Mouse (Mus musculus) hindbrain, embryonic 10.5 days (tissue): ENCODE results near the gene Tmem190. TPM values are rescaled to one million over a fixed set of nuclear protein-coding genes. Genes with fewer than 3 reads are reported as not detected.
A peak's percentile ranks its signal among the peaks of the same experiment; 100 is the strongest.

ENCODE experiments used
- DNase-seq: peaks from one replicate; pipeline ENCODE4 v3.0.0-alpha.2; 2017; ENCODE audit warnings: low spot score
- H3K27ac ChIP-seq: fragments of 300-500 bp; sonication (generic); 2 replicates; pipeline ENCODE4 v1.5.1; 2016; ENCODE audit warnings: mild to moderate bottlenecking, moderate library complexity
- H3K27me3 ChIP-seq: fragments of 300-500 bp; sonication (generic); 2 replicates; pipeline ENCODE4 v1.6.1; 2016; ENCODE audit warnings: mild to moderate bottlenecking; ENCODE audit not compliant: poor library complexity, insufficient read depth, severe bottlenecking
- H3K36me3 ChIP-seq: fragments of 300-500 bp; sonication (generic); 2 replicates; pipeline ENCODE4 v1.6.1; 2016; ENCODE audit warnings: mild to moderate bottlenecking, moderate library complexity
- H3K4me1 ChIP-seq: fragments of 300-500 bp; sonication (generic); replicated peaks from 2 replicates; pipeline ENCODE4 v1.6.1; 2016; ENCODE audit warnings: mild to moderate bottlenecking
- H3K4me3 ChIP-seq: fragments of 300-500 bp; sonication (generic); 2 replicates; pipeline ENCODE4 v1.5.1; 2016; ENCODE audit warnings: mild to moderate bottlenecking, moderate library complexity
- H3K9me3 ChIP-seq: fragments of 300-500 bp; sonication (generic); 2 replicates; pipeline ENCODE4 v1.6.1; 2016; ENCODE audit warnings: mild to moderate bottlenecking, moderate library complexity
- WGBS: fragments of 180-500 bp; shearing (Covaris S2); methylation state at CpG from one replicate; pipeline ENCODE4 v1.1.7; 2016; 5-methylcytosine and 5-hydroxymethylcytosine counted together
- polyA plus RNA-seq: library from polyadenylated mRNA; unstranded; fragments of >200 nt; fragmentation: Nextera tagmentation; extraction: Ambion mirVana; gene quantifications from 2 replicates; pipeline ENCODE4 v1.2.1, GENCODE M21; 2016

Tmem190 gene
- polyA plus RNA-seq: 0.30 TPM in 1 of 2 replicates, not detected in the other

- Histone ChIP-seq H3K27ac (0 out of 2 replicates have a peak within 1 kb of the TSS, but pooled peaks have one; percentile 12), H3K4me1 (peaks cover 20% of the 10 kb centered on the region), H3K36me3 (no peaks in the 10 kb centered on the region), H3K4me3 (no peak within 1 kb of the TSS), H3K9me3 (0 out of 2 replicates have a peak, but pooled peaks cover 6% of the 10 kb centered on the region), H3K27me3 (peaks cover 59% of the 10 kb centered on the region)
- no peak for DNase-seq
- WGBS: 78% methylated on average over 2 of the region's 2 CpGs
Measured at GRCm38 (mm10) chr7:4782759-4783158, at the start of gene Tmem190, which contains the start of gene Il11. Gene Tmem190, plus strand, starts transcription at chr7:4782937. Gene Il11, minus strand, starts transcription at chr7:4782859.

- H3K27me3 ChIP-seq: 0 out of 2 replicates have a peak, but pooled peaks cover 3% of the 10 kb centered on the region
Measured at GRCm38 (mm10) chr7:4732968-4733392, 49.8 kb upstream of the Tmem190 start.

GRCm38 (mm10) chr7:4739041-4739543 lies 43.6 kb upstream of the Tmem190 start:
- DNase-seq: no peak
- Histone ChIP-seq H3K36me3 (peaks cover 23% of the 10 kb centered on the region), H3K4me3 (peak overlapping the region; percentile 79), H3K9me3 (no peaks in the 10 kb centered on the region), H3K27me3 (no peaks in the 10 kb centered on the region), H3K27ac (peak overlapping the region; percentile 85), H3K4me1 (peaks cover 39% of the 10 kb centered on the region)
- WGBS: 45% methylated on average over 10 of the region's 10 CpGs

More at GRCm38 (mm10) chr7:4732968-4733392, 49.8 kb upstream of the Tmem190 start:
- no peaks in the 10 kb centered on the region for H3K9me3 ChIP-seq
- no peak overlapping the region for H3K27ac ChIP-seq
- H3K4me1 ChIP-seq: no peaks in the 10 kb centered on the region
- H3K36me3 ChIP-seq: no peaks in the 10 kb centered on the region
- H3K4me3 ChIP-seq: no peak overlapping the region
- 74% methylated on average over 6 of the region's 6 CpGs for WGBS
- DNase-seq: no peak

- H3K27ac ChIP-seq: peak within 1 kb of the TSS; percentile 97
- H3K36me3 ChIP-seq: peaks cover 29% of the 10 kb centered on the region
- H3K4me3 ChIP-seq: peak within 1 kb of the TSS; percentile 79
- WGBS: under 1% methylated on average over 39 of the region's 44 CpGs
- no peaks in the 10 kb centered on the region for H3K9me3 ChIP-seq
- DNase-seq: peak; percentile 97
- H3K27me3 ChIP-seq: no peaks in the 10 kb centered on the region
- peaks cover 39% of the 10 kb centered on the region for H3K4me1 ChIP-seq
Measured at GRCm38 (mm10) chr7:4739544-4740275, 43.0 kb upstream of the Tmem190 start, which contains the start of gene Kmt5c. Gene Kmt5c, plus strand, starts transcription at chr7:4740115.

- peak overlapping the region; percentile 79 for H3K4me3 ChIP-seq
- WGBS: under 1% methylated on average over 14 of the region's 14 CpGs
- H3K36me3 ChIP-seq: peaks cover 34% of the 10 kb centered on the region
- no peak for DNase-seq
- no peaks in the 10 kb centered on the region for H3K27me3 ChIP-seq
- peak overlapping the region; percentile 97 for H3K27ac ChIP-seq
- H3K9me3 ChIP-seq: no peaks in the 10 kb centered on the region
- peaks cover 39% of the 10 kb centered on the region for H3K4me1 ChIP-seq
Measured at GRCm38 (mm10) chr7:4740309-4740727, 42.4 kb upstream of the Tmem190 start.

- Histone ChIP-seq H3K27me3 (no peaks in the 10 kb centered on the region), H3K4me3 (peak overlapping the region; percentile 79), H3K4me1 (peaks cover 46% of the 10 kb centered on the region), H3K9me3 (no peaks in the 10 kb centered on the region), H3K36me3 (peaks cover 43% of the 10 kb centered on the region), H3K27ac (peak overlapping the region; percentile 97)
- 12% methylated on average over 4 of the region's 4 CpGs for WGBS
- peak; percentile 43 for DNase-seq
Measured at GRCm38 (mm10) chr7:4741151-4741550, 41.6 kb upstream of the Tmem190 start.

GRCm38 (mm10) chr7:4741672-4742481 lies 40.9 kb upstream of the Tmem190 start:
- H3K27ac ChIP-seq: peak overlapping the region; percentile 97
- H3K36me3 ChIP-seq: peaks cover 50% of the 10 kb centered on the region
- WGBS: 82% methylated on average over 21 of the region's 21 CpGs
- DNase-seq: no peak
- no peaks in the 10 kb centered on the region for H3K27me3 ChIP-seq
- peaks cover 52% of the 10 kb centered on the region for H3K4me1 ChIP-seq
- peak overlapping the region; percentile 79 for H3K4me3 ChIP-seq
- no peaks in the 10 kb centered on the region for H3K9me3 ChIP-seq

- 92% methylated on average over 6 of the region's 6 CpGs for WGBS
- H3K27ac ChIP-seq: peak overlapping the region; percentile 97
- H3K4me3 ChIP-seq: peak overlapping the region; percentile 79; the same call in 1 of the 2 replicates
- H3K9me3 ChIP-seq: no peaks in the 10 kb centered on the region
- no peaks in the 10 kb centered on the region for H3K27me3 ChIP-seq
- H3K4me1 ChIP-seq: peaks cover 55% of the 10 kb centered on the region
- peaks cover 53% of the 10 kb centered on the region for H3K36me3 ChIP-seq
- DNase-seq: no peak
Measured at GRCm38 (mm10) chr7:4742482-4742819, 40.3 kb upstream of the Tmem190 start.

GRCm38 (mm10) chr7:4743354-4743753 lies 39.4 kb upstream of the Tmem190 start:
- no peaks in the 10 kb centered on the region for H3K27me3 ChIP-seq
- H3K27ac ChIP-seq: 0 out of 2 replicates have a peak overlapping the region, but pooled peaks have one; percentile 97
- H3K4me1 ChIP-seq: peaks cover 55% of the 10 kb centered on the region
- peaks cover 53% of the 10 kb centered on the region for H3K36me3 ChIP-seq
- 77% methylated on average over 2 of the region's 2 CpGs for WGBS
- H3K4me3 ChIP-seq: 0 out of 2 replicates have a peak overlapping the region, but pooled peaks have one; percentile 79
- DNase-seq: no peak
- no peaks in the 10 kb centered on the region for H3K9me3 ChIP-seq

GRCm38 (mm10) chr7:4744886-4745285 lies 37.9 kb upstream of the Tmem190 start:
- Histone ChIP-seq H3K27ac (no peak overlapping the region), H3K9me3 (no peaks in the 10 kb centered on the region), H3K27me3 (no peaks in the 10 kb centered on the region), H3K36me3 (peaks cover 53% of the 10 kb centered on the region), H3K4me3 (no peak overlapping the region), H3K4me1 (peaks cover 46% of the 10 kb centered on the region)
- no peak for DNase-seq
- WGBS: 90% methylated on average over 6 of the region's 6 CpGs

- WGBS: 79% methylated on average over 22 of the region's 22 CpGs
- H3K36me3 ChIP-seq: peaks cover 53% of the 10 kb centered on the region
- DNase-seq: no peak
Measured at GRCm38 (mm10) chr7:4746326-4746980, 36.3 kb upstream of the Tmem190 start.

More at GRCm38 (mm10) chr7:4746326-4746980, 36.3 kb upstream of the Tmem190 start:
- no peaks in the 10 kb centered on the region for H3K9me3 ChIP-seq
- 0 out of 2 replicates have a peak overlapping the region, but pooled peaks have one; percentile 23 for H3K27ac ChIP-seq
- H3K27me3 ChIP-seq: 0 out of 2 replicates have a peak, but pooled peaks cover 3% of the 10 kb centered on the region
- no peak overlapping the region for H3K4me3 ChIP-seq
- peaks cover 39% of the 10 kb centered on the region for H3K4me1 ChIP-seq
